Mouse (Mus musculus) cerebellum, postnatal 10 days (tissue): ENCODE data around the gene Mt4.

Source experiments
- DNase-seq, 2 experiments: peaks; one replicate each; pipeline ENCODE4 v3.0.0; 2021; ENCODE audit warnings: mixed read lengths in 2 of 2

Mt4 gene

GRCm38 (mm10) chr8:94179713-94180560 lies 42.9 kb downstream of the Mt4 start:
- no peak for DNase-seq

- DNase-seq = no peak
These were observed 43.5 kb downstream of the Mt4 start for GRCm38 (mm10) chr8:94180561-94180908.

GRCm38 (mm10) chr8:94182055-94182929 lies 45.3 kb downstream of the Mt4 start:
- no peak for DNase-seq

- peak in 1 of 2 experiments; percentile 58 for DNase-seq
These were observed 46.1 kb downstream of the Mt4 start for GRCm38 (mm10) chr8:94183117-94183516.

GRCm38 (mm10) chr8:94184357-94184843 lies 47.4 kb downstream of the Mt4 start:
- no peak for DNase-seq

- no peak for DNase-seq
These were observed 48.8 kb downstream of the Mt4 start for GRCm38 (mm10) chr8:94185791-94186190.

- DNase-seq = peak; percentile 88 to 91
These were observed 49.5 kb downstream of the Mt4 start for GRCm38 (mm10) chr8:94186542-94186941.

GRCm38 (mm10) chr8:94187290-94188002 lies 50.4 kb downstream of the Mt4 start:
- no peak for DNase-seq
